Mouse (Mus musculus): ENCODE measurements around the gene Tmem219. TPM values are rescaled to one million over a fixed set of nuclear protein-coding genes. Genes with fewer than 3 reads are reported as not detected.

Tmem219 gene
- polyA plus RNA-seq, 1 experiment from 2014 or later, result 36.5 TPM

GRCm38 (mm10) chr7:126884286-126885164 is 38.2 kb downstream of the Tmem219 start, which contains the start of gene Taok2:
TSS of gene Taok2 (minus strand) at chr7:126884703.
- Histone ChIP-seq H3K27ac (replicated peaks) (peak within 1 kb of the TSS; percentile 94), H3K27me3 (no peaks in the 10 kb centered on the region), H3K9ac (replicated peaks) (peak within 1 kb of the TSS; percentile 93), H3K9me3 (no peaks in the 10 kb centered on the region), H3K4me3 (peak within 1 kb of the TSS; percentile 82), H3K4me2 (replicated peaks) (peak within 1 kb of the TSS; percentile 100), H3K4me1 (peaks cover 34% of the 10 kb centered on the region), H3K36me3 (peaks cover 10% of the 10 kb centered on the region)
- under 1% methylated on average over 56 of the region's 56 CpGs for WGBS
- peak; percentile 97 for ATAC-seq (ENCODE audit: low FRiP score, low read depth)

- ATAC-seq (ENCODE audit: low FRiP score, low read depth), result peak; percentile 9; the same call in 1 of the 2 replicates
These were observed 39.0 kb downstream of the Tmem219 start for GRCm38 (mm10) chr7:126883731-126884181.

GRCm38 (mm10) chr7:126881040-126881439 is 41.7 kb downstream of the Tmem219 start:
- H3K4me1 ChIP-seq, result peaks cover 34% of the 10 kb centered on the region
- no peaks in the 10 kb centered on the region for H3K27me3 ChIP-seq
- 85% methylated on average over 6 of the region's 6 CpGs for WGBS
- peak overlapping the region; percentile 100 for H3K4me2 ChIP-seq (replicated peaks)
- no peak for ATAC-seq (ENCODE audit: low FRiP score, low read depth)
- 0 out of 2 replicates have a peak overlapping the region, but pooled peaks have one; percentile 93 for H3K9ac ChIP-seq (replicated peaks)
- H3K9me3 ChIP-seq, result no peaks in the 10 kb centered on the region
- peaks cover 45% of the 10 kb centered on the region for H3K36me3 ChIP-seq
- H3K27ac ChIP-seq (replicated peaks), result no peak overlapping the region
- no peak overlapping the region; the same call in 1 of the 2 replicates for H3K4me3 ChIP-seq

More at GRCm38 (mm10) chr7:126883731-126884181, 39.0 kb downstream of the Tmem219 start:
- Histone ChIP-seq H3K4me3 (peak overlapping the region; percentile 82), H3K27me3 (no peaks in the 10 kb centered on the region), H3K4me2 (replicated peaks) (peak overlapping the region; percentile 100), H3K27ac (replicated peaks) (peak overlapping the region; percentile 94), H3K4me1 (peaks cover 34% of the 10 kb centered on the region), H3K9me3 (no peaks in the 10 kb centered on the region), H3K9ac (replicated peaks) (peak overlapping the region; percentile 93), H3K36me3 (peaks cover 18% of the 10 kb centered on the region)
- 3% methylated on average over 15 of the region's 15 CpGs for WGBS

DNA sequence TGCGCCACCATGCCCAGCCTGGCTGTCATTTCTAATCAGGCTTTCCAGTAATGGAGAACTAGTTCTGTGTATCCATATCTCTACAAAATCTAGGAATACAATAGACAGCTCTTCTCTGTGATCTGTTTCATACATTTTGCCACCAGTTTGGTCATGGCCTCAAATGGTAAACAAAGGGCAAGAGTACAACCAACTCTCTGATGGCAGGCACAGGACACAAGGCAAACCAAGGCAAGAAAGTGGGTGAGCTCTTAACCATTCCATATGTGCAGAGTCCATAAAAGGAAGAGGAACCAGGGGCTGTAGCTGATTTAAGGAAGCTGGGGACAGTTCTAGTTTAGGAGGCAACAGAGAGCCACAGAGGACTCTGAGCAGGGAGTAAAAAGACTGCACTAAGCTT is 45.5 kb downstream of the Tmem219 start:
- Histone ChIP-seq H3K4me3 (no peak overlapping the region), H3K4me1 (peaks cover 19% of the 10 kb centered on the region), H3K9ac (replicated peaks) (no peak overlapping the region), H3K9me3 (no peaks in the 10 kb centered on the region), H3K36me3 (peaks cover 83% of the 10 kb centered on the region), H3K27me3 (no peaks in the 10 kb centered on the region), H3K4me2 (replicated peaks) (no peak overlapping the region), H3K27ac (replicated peaks) (no peak overlapping the region)
- no peak for ATAC-seq (ENCODE audit: low FRiP score, low read depth)
- WGBS, result 100% methylated on average over 1 of the region's 1 CpGs

DNA sequence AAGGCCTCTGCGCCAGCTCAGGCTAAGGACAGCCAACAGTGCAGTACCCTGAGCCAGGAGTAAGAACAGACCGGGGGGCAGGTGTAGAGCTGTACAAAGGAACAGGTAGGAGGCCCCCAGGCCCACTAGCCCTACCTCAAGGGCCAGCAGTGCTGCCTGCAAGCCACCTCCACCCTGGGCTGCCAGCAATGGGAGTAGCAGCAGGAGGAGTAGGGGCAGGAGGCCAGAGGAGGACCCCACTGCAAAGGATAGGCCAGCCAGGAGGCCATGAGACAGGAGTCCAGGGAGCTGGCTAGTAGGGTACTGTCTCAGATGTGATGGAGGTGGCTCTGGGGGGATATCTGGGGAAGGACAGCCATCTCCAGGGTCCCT is 52.2 kb downstream of the Tmem219 start:
- Histone ChIP-seq H3K4me2 (replicated peaks) (no peak overlapping the region), H3K9me3 (no peaks in the 10 kb centered on the region), H3K36me3 (peaks cover 100% of the 10 kb centered on the region), H3K9ac (replicated peaks) (no peak overlapping the region), H3K27me3 (no peaks in the 10 kb centered on the region), H3K4me3 (no peak overlapping the region), H3K4me1 (no peaks in the 10 kb centered on the region), H3K27ac (replicated peaks) (no peak overlapping the region)
- ATAC-seq (ENCODE audit: low FRiP score, low read depth), result no peak
- WGBS, result 100% methylated on average over 2 of the region's 2 CpGs

- Histone ChIP-seq H3K4me3 (no peak overlapping the region), H3K4me2 (replicated peaks) (no peak overlapping the region)
- 91% methylated on average over 23 of the region's 23 CpGs for WGBS
These were observed 52.8 kb downstream of the Tmem219 start for GRCm38 (mm10) chr7:126869780-126870519.

DNA sequence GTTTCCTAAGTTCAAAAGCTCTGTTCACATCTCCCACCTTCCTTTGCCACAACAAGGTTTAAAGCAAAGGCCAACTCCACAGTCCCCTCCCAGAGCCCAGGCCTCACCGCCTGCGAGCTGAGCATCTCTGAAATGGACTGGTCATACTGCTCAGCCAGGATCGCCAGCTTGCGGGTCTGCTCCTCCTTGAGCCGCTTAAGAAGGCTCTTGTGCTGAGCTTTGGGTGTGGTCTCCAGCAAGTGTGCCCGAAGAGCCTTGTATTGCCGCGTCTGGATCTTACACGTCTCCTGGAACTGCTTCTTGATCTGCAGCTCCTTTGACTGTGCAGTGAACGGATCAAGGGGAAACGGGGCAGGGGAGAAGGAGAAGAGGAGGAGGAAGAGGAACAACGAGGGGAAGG is 54.7 kb downstream of the Tmem219 start:
- peaks cover 17% of the 10 kb centered on the region for H3K4me1 ChIP-seq
- ATAC-seq (ENCODE audit: low FRiP score, low read depth), result no peak
- 85% methylated on average over 12 of the region's 12 CpGs for WGBS
- no peak overlapping the region for H3K27ac ChIP-seq (replicated peaks)
- no peaks in the 10 kb centered on the region for H3K27me3 ChIP-seq
- no peak overlapping the region for H3K4me2 ChIP-seq (replicated peaks)
- no peak overlapping the region for H3K9ac ChIP-seq (replicated peaks)
- H3K36me3 ChIP-seq, result peaks cover 96% of the 10 kb centered on the region
- no peak overlapping the region for H3K4me3 ChIP-seq
- H3K9me3 ChIP-seq, result no peaks in the 10 kb centered on the region

More at GRCm38 (mm10) chr7:126869780-126870519, 52.8 kb downstream of the Tmem219 start:
- no peak overlapping the region; the same call in 1 of the 2 replicates for H3K9ac ChIP-seq (replicated peaks)
- ATAC-seq (ENCODE audit: low FRiP score, low read depth), result no peak
- H3K27me3 ChIP-seq, result no peaks in the 10 kb centered on the region
- no peaks in the 10 kb centered on the region for H3K4me1 ChIP-seq
- no peak overlapping the region for H3K27ac ChIP-seq (replicated peaks)
- peaks cover 100% of the 10 kb centered on the region for H3K36me3 ChIP-seq
- H3K9me3 ChIP-seq, result no peaks in the 10 kb centered on the region

DNA sequence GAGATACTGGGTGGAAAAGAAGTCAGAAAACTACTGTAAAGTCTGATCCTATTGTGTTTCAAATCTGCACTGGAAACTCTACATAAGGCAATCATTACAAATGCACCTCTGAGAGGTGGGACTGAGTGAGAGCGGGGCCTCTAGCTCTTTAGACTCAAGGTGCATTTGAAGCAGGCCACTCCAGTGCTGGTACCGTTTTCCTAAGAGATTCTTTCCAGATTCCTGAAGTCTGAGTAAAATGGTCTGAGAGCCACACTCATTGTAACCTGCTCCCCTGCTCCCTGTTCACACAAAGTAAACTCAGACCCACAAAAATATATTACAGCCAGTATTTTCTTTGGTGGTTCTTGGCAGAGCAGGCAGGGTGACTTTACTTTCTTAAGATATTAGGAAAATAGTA is 55.2 kb downstream of the Tmem219 start:
- Histone ChIP-seq H3K4me3 (no peak overlapping the region), H3K36me3 (peaks cover 91% of the 10 kb centered on the region), H3K27me3 (no peaks in the 10 kb centered on the region), H3K9me3 (no peaks in the 10 kb centered on the region), H3K4me1 (peaks cover 22% of the 10 kb centered on the region), H3K27ac (replicated peaks) (no peak overlapping the region), H3K9ac (replicated peaks) (no peak overlapping the region), H3K4me2 (replicated peaks) (no peak overlapping the region)
- 95% methylated on average over 2 of the region's 2 CpGs for WGBS
- ATAC-seq (ENCODE audit: low FRiP score, low read depth), result no peak

- Histone ChIP-seq H3K4me1 (peaks cover 32% of the 10 kb centered on the region), H3K27ac (replicated peaks) (peak overlapping the region; percentile 63), H3K27me3 (no peaks in the 10 kb centered on the region), H3K4me3 (peak overlapping the region; percentile 59), H3K9ac (replicated peaks) (peak overlapping the region; percentile 65), H3K36me3 (peaks cover 61% of the 10 kb centered on the region), H3K4me2 (replicated peaks) (peak overlapping the region; percentile 81), H3K9me3 (no peaks in the 10 kb centered on the region)
- no peak for ATAC-seq (ENCODE audit: low FRiP score, low read depth)
- 64% methylated on average over 6 of the region's 6 CpGs for WGBS
These were observed 58.9 kb downstream of the Tmem219 start for GRCm38 (mm10) chr7:126863791-126864190.

DNA sequence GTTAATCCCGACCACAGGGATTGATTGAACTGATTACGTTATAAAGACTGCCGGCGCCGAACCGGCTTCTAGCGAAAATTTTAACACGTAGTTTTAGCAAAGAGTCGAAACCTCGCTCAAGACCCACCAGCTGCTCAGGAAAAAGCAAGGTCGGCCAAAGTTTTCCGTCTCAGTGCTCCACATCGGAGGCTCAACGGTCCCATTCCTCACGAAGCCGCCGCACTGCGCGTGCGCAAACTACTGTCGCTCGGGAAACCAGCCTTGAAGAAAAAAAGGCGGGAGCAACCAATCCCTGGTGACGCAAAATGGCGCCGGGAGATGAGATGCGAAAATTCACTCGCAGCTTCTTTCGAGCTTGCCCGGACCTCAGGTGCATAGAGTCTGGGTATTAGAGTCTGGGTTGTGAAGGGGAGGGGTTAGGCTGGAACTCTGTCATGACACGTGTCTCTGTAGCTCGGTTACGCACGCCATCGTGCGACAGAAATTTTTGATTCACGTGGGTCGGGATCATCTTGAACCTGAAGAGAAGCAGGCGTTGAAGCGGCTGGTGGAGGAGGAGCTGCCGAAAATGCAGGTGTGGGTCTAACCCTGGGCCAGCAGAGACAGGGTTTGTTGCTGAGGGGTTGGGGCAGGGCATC is 60.5 kb downstream of the Tmem219 start, which contains the start of gene Ino80e:
Gene Ino80e (minus strand): TSS at position 231 of the 638 bp plus-strand sequence.
- Histone ChIP-seq H3K4me3 (peak within 1 kb of the TSS; percentile 59), H3K4me1 (peaks cover 37% of the 10 kb centered on the region), H3K36me3 (peaks cover 60% of the 10 kb centered on the region), H3K27ac (replicated peaks) (peak within 1 kb of the TSS; percentile 84), H3K27me3 (no peaks in the 10 kb centered on the region), H3K4me2 (replicated peaks) (peak within 1 kb of the TSS; percentile 81), H3K9ac (replicated peaks) (peak within 1 kb of the TSS; percentile 69), H3K9me3 (no peaks in the 10 kb centered on the region)
- peak; percentile 57 for ATAC-seq (ENCODE audit: low FRiP score, low read depth)
- WGBS, result under 1% methylated on average over 41 of the region's 41 CpGs

- peak within 1 kb of the TSS; percentile 84 for H3K27ac ChIP-seq (replicated peaks)
- H3K27me3 ChIP-seq, result no peaks in the 10 kb centered on the region
- peak within 1 kb of the TSS; percentile 59 for H3K4me3 ChIP-seq
- H3K4me2 ChIP-seq (replicated peaks), result peak within 1 kb of the TSS; percentile 81
- WGBS, result 3% methylated on average over 42 of the region's 42 CpGs
- ATAC-seq (ENCODE audit: low FRiP score, low read depth), result peak; percentile 90
- no peaks in the 10 kb centered on the region for H3K9me3 ChIP-seq
- H3K4me1 ChIP-seq, result peaks cover 40% of the 10 kb centered on the region
- H3K36me3 ChIP-seq, result peaks cover 60% of the 10 kb centered on the region
- peak within 1 kb of the TSS; percentile 69 for H3K9ac ChIP-seq (replicated peaks)
These were observed 61.1 kb downstream of the Tmem219 start, which contains the start of gene Hirip3 for GRCm38 (mm10) chr7:126861429-126862130. TSS of gene Hirip3 (plus strand) at chr7:126861972.

Measured in midbrain, embryonic 12.5 days (tissue).